Mouse (Mus musculus) olfactory bulb, adult 2 months (tissue): ENCODE measurements around the gene Shisa6. TPM values are rescaled to one million over a fixed set of nuclear protein-coding genes. Genes with fewer than 3 reads are reported as not detected.

Experiments used
- H3K27ac ChIP-seq: fragments of 200-500 bp; 2 replicates; pipeline ENCODE4 v1.5.1; 2012; ENCODE audit warnings: low read depth, low read length; ENCODE audit not compliant: insufficient read depth
- H3K4me1 ChIP-seq: fragments of 200-500 bp; 2 replicates; pipeline ENCODE4 v1.6.1; 2012; ENCODE audit warnings: low read length; ENCODE audit not compliant: control insufficient read depth, insufficient read depth
- H3K4me3 ChIP-seq: fragments of 200-500 bp; 2 replicates; pipeline ENCODE4 v1.5.1; 2012; ENCODE audit warnings: mild to moderate bottlenecking, low read depth, low read length, moderate library complexity; ENCODE audit not compliant: insufficient read depth
- CTCF ChIP-seq: fragments of 200-500 bp; IDR thresholded peaks from 2 replicates; pipeline ENCODE4 v1.5.1; 2012; ENCODE audit warnings: low read depth, mild to moderate bottlenecking, low read length, moderate library complexity; ENCODE audit not compliant: insufficient read depth
- POLR2A ChIP-seq: fragments of 200-500 bp; IDR thresholded peaks from 2 replicates; pipeline ENCODE4 v1.6.1; 2012; ENCODE audit warnings: mild to moderate bottlenecking, low read depth, low read length, moderate library complexity; ENCODE audit not compliant: insufficient read depth
- WGBS: fragments of 180-500 bp; shearing (Covaris S2); methylation state at CpG from one replicate; pipeline ENCODE4 v1.1.7; 2018; 5-methylcytosine and 5-hydroxymethylcytosine counted together
- polyA plus RNA-seq: library from polyadenylated mRNA; stranded (reverse); fragments of >200 nt; gene quantifications from 2 replicates; pipeline ENCODE4 v1.2.4, GENCODE M21; 2012; ENCODE audit warnings: low replicate concordance; ENCODE audit not compliant: missing spikeins, insufficient read depth, insufficient read length

The Shisa6 gene
- polyA plus RNA-seq, 1 experiment = not detected

DNA sequence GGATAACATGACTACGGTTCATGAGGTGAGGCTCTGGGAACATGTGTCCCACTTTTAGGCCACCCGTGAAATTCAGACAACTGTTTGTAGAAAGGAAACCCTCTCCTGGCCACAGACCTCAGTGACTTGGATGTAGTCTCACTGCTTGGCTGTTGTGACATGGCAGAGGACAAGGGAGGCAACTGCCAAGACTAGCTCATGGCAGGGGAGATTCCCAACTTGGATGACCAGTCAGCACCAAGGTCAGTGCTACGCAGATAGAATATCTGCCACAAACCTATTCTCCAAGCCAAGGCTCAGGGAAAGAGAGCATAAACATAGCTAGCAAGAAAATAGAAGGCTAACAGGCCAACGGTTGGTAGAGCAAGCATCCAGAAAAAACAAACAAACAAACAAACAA is 156.0 kb downstream of the Shisa6 start:
- TF ChIP-seq POLR2A (no peak), CTCF (no peak)
- no peak overlapping the region for H3K27ac ChIP-seq
- no peak overlapping the region for H3K4me3 ChIP-seq
- no peaks in the 10 kb centered on the region for H3K4me1 ChIP-seq
- WGBS = 86% methylated on average over 4 of the region's 4 CpGs

GRCm38 (mm10) chr11:66366809-66367685 is 158.7 kb downstream of the Shisa6 start:
- 67% methylated on average over 8 of the region's 8 CpGs for WGBS
- Histone ChIP-seq H3K4me3 (no peak overlapping the region), H3K27ac (no peak overlapping the region), H3K4me1 (no peaks in the 10 kb centered on the region)
- TF ChIP-seq CTCF = no peak
- no peak for TF ChIP-seq POLR2A

- Histone ChIP-seq H3K4me1 (0 out of 2 replicates have a peak, but pooled peaks cover 3% of the 10 kb centered on the region), H3K27ac (no peak overlapping the region), H3K4me3 (no peak overlapping the region)
- WGBS = 85% methylated on average over 1 of the region's 1 CpGs
- TF ChIP-seq POLR2A (no peak), CTCF (no peak)
Measured at GRCm38 (mm10) chr11:66359811-66360210, 166.0 kb downstream of the Shisa6 start.

GRCm38 (mm10) chr11:66344822-66345221 is 180.9 kb downstream of the Shisa6 start:
- Histone ChIP-seq H3K4me3 (no peak overlapping the region), H3K27ac (no peak overlapping the region), H3K4me1 (no peaks in the 10 kb centered on the region)
- no peak for TF ChIP-seq CTCF
- no peak for TF ChIP-seq POLR2A
- 51% methylated on average over 3 of the region's 3 CpGs for WGBS

GRCm38 (mm10) chr11:66336313-66336712 is 189.5 kb downstream of the Shisa6 start:
- TF ChIP-seq CTCF (no peak), POLR2A (no peak)
- Histone ChIP-seq H3K4me1 (no peaks in the 10 kb centered on the region), H3K27ac (no peak overlapping the region), H3K4me3 (no peak overlapping the region)

- no peak overlapping the region for H3K27ac ChIP-seq
- WGBS = 39% methylated on average over 7 of the region's 7 CpGs
- no peak for TF ChIP-seq POLR2A
- no peak for TF ChIP-seq CTCF
- H3K4me3 ChIP-seq = no peak overlapping the region
- H3K4me1 ChIP-seq = no peaks in the 10 kb centered on the region
Measured at GRCm38 (mm10) chr11:66312764-66313163, 213.0 kb downstream of the Shisa6 start.

DNA sequence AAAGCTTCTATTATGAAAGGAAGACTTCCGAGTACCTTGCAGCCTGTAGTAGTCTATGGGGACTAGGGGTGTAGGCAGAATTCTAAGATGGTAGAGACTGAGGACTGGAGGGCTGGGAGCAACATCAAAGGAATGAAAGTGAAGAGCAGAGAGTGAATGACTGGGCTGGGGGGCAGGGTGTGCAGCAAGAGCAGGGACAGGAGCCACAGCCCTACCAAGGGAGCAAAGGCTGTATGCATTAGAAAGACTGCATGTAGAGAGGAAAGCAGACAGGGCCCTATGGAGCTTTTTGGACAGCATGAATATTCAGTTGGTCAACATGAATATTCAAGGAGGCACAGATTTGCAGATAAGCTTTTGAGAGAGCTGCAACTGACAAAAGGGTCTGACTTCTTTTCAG is 221.4 kb downstream of the Shisa6 start:
- no peak overlapping the region for H3K27ac ChIP-seq

GRCm38 (mm10) chr11:66274707-66275081 is 251.1 kb downstream of the Shisa6 start:
- 86% methylated on average over 2 of the region's 2 CpGs for WGBS
- Histone ChIP-seq H3K4me1 (no peaks in the 10 kb centered on the region), H3K27ac (no peak overlapping the region), H3K4me3 (no peak overlapping the region)
- TF ChIP-seq CTCF (no peak), POLR2A (no peak)

More for the DNA sequence above, 221.4 kb downstream of the Shisa6 start:
- Histone ChIP-seq H3K4me1 (no peaks in the 10 kb centered on the region), H3K4me3 (no peak overlapping the region)
- WGBS = 89% methylated on average over 1 of the region's 1 CpGs
- no peak for TF ChIP-seq POLR2A
- TF ChIP-seq CTCF = no peak

DNA sequence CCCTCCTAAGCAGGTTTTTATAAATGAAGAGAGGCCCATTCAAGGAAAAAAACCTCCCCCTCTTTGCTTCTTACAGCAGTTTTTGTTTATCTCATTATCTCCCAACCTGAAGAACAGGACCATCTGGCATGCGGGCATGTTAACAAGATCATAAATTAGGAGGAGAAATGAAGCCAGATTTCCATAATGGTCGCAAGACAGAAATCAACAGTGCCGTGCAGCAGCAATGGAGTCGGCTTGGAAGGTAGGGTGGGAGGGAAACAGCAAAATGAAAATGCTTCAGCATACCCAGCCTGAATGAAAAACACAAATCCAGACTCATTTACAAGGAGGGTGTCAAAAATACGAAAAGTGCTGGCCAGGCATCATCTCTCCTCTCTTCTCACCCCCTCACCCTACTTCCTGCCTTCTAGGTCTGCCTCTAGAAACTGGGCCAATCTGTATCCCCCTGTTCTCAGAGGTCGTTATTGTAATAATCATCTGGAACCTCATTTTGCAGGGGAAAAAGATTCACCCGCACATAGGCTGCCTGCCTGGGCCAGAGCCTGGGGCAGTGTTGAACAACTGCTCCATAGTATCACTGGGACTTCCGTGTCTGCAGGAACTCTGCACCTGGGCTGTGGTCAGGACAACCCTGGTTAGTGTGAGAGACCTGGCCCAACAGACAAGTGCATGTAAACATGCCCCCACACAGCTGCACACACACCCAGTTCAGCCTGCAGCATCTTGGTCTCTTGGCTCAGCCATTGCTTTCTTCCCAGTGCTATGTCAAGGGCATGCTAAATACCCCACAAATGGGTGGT is 251.7 kb downstream of the Shisa6 start:
- no peak overlapping the region for H3K27ac ChIP-seq

More for the DNA sequence above, 251.7 kb downstream of the Shisa6 start:
- no peaks in the 10 kb centered on the region for H3K4me1 ChIP-seq
- H3K4me3 ChIP-seq = no peak overlapping the region
- WGBS = 69% methylated on average over 8 of the region's 8 CpGs
- TF ChIP-seq POLR2A = no peak
- no peak for TF ChIP-seq CTCF
